Mouse (Mus musculus): Measurements from ENCODE around the gene Cdh11.

GRCm38 (mm10) chr8:102784835-102785455 is 497 bp downstream of the Cdh11 start:
- TF ChIP-seq CTCF (IDR thresholded peaks at IDR 0.05; ENCODE audit: insufficient read depth, low read length) (no peak), POLR2A (IDR thresholded peaks at IDR 0.05; ENCODE audit: borderline replicate concordance, extremely low read depth, low read depth, low read length) (no peak; the same call in 1 of the 2 replicates)
